Mouse (Mus musculus) C2C12 (cell line): ENCODE measurements at regions not wholly inside any gene's neighbourhood (a gene's known extent, or its start where the extent isn't known, plus 50 kb on each side); places are given as distances from the start of the nearest gene placed in this dataset.
A peak's percentile ranks its signal among the peaks of the same experiment; 100 is the strongest.

Source experiments
- CTCF ChIP-seq: IDR thresholded peaks from one replicate; pipeline ENCODE4 v1.5.1; 2011; ENCODE audit not compliant: control insufficient read depth, insufficient read depth, insufficient read length
- FOSL1 ChIP-seq: IDR thresholded peaks from one replicate; pipeline ENCODE4 v1.8.0; 2011; ENCODE audit warnings: mild to moderate bottlenecking, low read length; ENCODE audit not compliant: poor library complexity, insufficient read depth, severe bottlenecking
- MAX ChIP-seq: IDR thresholded peaks from one replicate; pipeline ENCODE4 v1.6.1; 2011; ENCODE audit warnings: mild to moderate bottlenecking, control low read depth
- USF1 ChIP-seq: IDR thresholded peaks from one replicate; pipeline ENCODE4 v1.6.1; 2011; ENCODE audit warnings: low read depth, mild to moderate bottlenecking, control low read depth, moderate library complexity

DNA sequence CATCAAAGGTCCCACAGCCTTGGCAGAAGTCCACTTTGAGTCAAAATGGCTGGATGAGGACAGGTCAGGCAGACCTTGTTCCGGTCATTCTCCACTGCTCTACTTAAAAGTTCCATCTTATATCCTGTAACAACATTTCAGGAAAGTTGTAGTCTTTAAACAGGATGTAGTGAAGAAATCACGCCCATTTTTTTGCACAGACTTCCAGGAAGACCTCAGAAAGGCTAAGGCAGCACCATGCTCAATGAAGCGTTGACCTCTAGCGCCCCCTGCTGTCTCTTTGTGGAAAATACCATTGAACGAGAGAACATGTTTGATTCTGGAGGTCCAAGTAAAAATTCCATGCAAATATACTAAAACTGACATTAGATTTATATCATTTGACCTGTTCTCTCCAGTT is 56.6 kb upstream of the Tmem14a start:
- peak; percentile 47 for TF ChIP-seq CTCF
- no peak for TF ChIP-seq MAX
- TF ChIP-seq FOSL1: no peak
- TF ChIP-seq USF1: no peak
